Mouse (Mus musculus) liver (tissue): ENCODE measurements around the gene Pfkm.

Source experiments
- DNase-seq: peaks from one replicate; pipeline ENCODE4 v3.0.0-alpha.2; 2020; ENCODE audit warnings: mixed read lengths

Pfkm gene

DNA sequence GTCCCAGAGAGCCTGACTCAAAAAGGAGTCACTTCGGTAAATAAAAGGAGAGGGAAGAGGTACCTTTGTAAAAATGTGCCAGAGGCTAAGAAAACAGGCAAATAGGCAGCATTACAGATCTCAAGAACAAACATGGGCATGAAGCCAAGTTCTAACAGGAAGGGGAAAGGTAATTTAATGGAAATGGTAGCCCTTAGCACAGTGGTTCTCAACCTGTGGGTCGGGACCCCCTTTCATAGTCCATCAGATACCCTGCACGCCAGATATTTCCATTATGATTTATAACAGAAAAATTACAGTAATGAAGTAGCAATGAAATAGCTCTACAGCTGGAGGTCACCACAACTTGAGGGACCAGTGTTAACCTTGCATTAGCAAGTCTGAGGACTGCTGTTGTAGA, 84.9 kb downstream of the Pfkm start:
- no peak for DNase-seq

DNA sequence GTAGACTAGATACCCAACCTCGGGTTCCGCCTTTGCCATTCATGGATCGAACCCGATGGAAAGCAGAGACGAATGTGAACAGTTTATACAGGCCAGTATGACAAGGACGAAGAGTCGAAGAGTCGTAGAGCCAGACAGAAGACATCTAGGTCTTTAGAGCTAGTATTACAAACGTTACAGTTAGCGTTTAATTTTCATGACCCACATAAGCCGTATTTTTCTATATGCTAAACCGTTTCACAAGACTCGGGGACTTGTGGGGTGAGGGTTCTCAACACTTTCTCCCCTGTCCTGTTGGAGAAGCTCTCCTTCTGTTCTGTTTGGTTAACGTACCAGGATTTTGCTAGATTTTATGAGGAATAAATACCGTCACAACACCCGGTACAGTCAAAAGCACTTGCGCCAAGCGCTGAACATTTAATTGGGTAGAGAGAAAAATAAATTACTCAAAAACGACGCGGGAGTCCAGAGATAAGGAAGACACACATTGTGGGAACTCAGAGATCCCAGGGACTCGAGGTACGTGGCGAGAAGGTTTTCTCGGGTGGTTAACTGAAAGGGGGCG, 88.3 kb downstream of the Pfkm start:
- DNase-seq, result no peak

DNA sequence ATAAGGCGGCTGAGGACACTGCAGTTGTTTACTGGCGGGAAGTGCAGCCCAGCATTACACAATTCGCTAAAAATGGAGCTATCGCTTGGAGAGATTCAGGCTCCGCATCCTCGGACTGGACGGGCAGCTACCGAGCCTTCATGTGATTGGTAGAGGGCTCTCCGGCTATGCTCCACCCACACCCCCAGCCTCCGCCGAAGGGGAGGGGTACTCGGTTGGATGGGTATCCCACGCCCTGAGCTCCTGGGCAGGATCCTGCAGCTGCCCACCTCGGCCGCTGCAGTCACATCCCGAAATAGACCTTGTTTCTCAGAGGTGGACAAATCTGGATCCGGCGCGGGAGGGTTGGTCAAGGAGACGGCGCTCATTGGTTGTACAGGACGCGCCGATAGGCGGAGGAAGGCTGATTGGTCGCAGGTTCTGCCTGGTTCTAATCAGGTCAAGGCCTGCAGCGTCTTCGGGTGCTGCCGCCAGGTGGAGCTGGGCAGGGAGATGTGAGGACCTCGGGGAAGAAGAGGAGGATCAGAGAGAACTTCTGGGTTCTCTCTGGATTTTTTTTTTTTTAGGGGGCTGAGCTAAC, 88.8 kb downstream of the Pfkm start:
- peak; percentile 87 for DNase-seq
